Mouse (Mus musculus) urinary bladder, adult 18-20 months (tissue): ENCODE data around the gene Ap3s2.

Source experiments
- DNase-seq, 2 experiments: peaks; one replicate each; pipeline ENCODE4 v3.0.0; 2022; ENCODE audit warnings: low spot score in 2 of 2, mixed read lengths in 2 of 2

Gene Ap3s2

DNA sequence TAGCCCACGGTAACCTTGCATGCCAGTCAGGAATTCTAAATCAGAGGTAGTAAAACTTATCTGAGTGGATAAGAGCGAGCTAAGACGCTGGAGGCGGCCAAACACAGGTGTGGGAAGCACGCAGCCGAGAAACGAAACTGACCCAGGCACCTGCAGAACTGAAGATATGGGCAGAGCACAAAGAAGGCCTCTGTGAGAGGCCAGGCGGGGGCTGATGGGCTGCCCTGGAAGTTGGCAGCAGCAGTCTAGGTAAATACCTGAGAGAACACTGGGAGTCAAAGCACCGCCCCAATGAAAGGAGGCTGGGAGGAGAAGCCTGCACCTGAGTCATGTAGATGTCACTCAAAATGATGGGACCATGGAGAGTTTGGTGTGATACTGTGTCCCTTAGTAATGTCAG lies 31.8 kb downstream of the Ap3s2 start:
- DNase-seq: no peak

DNA sequence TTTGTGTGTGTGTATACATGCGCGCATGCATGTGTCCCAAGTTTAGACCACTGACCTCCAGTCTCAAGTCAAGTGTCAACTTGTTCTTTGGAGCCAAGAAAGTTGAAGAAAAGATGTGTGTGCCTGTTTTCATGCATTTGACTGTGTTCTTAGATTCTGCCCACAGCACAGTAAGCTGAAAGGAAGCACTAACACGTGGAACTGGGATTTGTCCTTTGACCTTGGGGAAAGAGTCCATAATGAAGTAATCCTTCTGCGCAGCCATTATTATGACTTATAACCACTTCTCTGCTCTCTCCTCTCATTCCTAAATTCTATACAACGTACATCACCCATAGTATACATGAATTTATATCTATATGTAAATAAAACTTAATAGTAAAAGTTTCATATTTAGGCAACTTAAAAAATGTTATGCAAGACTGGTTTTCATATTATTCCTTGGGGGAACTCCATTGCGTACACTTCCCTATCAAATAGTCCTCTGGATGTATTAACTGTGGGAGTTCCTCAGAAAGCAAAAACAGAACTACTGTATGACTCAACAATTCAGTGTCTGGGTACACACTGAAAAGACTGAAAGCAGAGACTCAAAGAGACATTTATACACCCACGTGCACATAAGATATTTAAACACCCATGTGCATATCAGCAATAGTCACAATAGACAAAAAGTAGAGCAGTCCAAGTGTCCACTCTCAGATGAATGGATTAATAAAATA lies 36.7 kb downstream of the Ap3s2 start:
- DNase-seq: no peak

DNA sequence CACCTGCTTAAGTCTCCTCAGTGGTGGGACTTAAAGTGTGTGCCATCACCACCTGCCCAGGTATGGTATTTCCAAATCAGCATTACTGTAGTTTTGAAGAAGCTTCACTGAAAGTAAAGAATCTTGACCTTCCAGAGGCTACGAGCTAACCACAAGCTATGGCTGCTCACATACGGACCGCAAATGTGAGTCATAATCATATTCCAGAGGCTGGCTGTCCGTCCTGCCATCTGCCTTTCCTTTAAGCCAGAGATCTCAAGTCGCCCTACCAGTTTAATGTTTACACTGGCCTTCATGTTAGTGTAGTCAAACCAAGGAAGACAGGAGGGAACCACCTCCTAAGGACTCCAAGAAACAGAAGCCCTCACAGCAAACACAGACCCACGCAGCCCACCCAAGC lies 38.5 kb downstream of the Ap3s2 start:
- no peak for DNase-seq

DNA sequence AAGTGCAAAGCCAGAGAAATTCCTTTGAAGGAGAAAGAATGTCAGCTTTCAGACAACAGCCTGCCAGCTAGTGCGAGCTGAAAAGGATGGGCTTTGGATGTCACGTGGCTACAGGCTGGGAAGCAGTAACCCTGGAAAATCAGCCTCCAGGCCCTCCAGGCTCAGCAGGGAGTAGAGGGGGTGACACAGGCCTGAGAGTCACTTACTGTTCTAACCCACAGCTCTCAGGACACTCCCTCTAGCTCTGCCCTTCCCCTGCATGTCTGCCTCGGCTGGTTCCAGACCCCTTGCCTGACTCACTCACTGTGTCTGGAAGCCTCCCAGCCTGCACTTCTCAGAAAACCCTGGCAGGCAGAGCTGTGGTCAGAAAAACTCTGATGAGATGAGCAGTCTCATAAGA lies 39.5 kb downstream of the Ap3s2 start:
- DNase-seq: peak in 1 of 2 experiments; percentile 57

DNA sequence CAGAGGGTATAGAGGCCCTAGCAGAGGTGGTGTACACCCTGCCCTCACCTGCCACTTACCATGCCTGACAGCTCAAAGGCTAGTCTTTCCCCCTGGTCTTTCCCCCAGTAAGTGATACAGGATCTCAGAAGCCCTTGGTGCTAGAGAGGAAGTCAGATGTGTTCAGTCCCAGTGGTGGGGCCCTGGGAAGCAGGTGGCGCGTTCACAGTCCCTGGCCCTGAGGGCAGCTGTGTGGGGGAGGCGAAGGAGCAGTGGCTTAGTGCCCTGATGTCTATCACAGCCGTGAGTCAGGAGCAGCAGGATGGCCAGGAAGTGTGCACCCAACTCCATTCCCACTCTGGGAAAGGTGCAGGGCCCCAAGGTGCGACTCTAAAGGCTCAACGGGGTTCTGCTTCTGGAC lies 40.4 kb downstream of the Ap3s2 start:
- no peak for DNase-seq

DNA sequence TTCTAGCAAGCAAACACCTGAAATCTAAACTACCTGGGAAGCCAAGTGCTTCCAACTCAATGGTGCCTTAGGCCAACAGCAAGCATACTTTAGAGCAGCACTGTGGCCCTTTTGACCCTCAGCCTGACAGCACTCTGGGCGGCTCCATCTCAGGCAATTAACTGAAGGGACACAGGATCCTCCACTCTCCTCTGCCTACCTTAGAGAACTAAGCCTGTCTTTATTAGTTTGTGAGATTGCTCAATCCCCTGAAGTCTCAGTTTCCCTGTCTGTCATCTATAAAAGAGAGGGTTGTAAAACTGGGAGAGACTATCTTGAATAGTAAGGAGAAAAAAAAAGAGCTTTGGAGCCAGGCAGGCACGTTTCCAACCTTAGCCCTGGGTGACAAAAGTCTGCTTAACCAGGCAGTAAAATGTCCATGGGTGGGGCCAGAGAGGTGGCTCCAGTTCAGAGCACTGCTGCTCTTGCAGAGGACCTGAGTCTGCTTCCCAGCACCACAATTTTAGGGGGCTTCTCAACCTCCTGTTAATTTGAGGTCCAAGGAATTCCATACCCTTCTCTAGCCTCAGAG lies 41.9 kb downstream of the Ap3s2 start:
- no peak for DNase-seq

DNA sequence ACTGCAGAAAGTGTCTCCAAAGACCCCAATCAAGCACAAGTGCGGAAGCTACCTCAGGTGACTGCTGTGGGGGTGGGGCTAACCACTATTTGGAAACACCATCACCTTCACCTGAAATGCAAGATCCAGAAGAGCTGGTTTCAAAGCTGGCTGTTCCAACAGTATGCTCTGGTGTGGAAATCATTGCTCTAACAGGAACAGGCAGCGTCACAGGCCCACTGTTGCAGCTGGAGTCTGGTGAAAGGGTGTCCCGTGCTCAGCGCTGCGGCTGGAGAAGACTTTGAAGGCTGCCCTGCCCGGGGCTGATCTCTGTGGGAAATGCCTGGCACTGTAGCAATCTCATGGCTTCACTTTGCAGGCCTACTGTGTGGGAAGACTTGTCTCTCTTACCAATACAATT lies 47.0 kb downstream of the Ap3s2 start:
- no peak for DNase-seq

DNA sequence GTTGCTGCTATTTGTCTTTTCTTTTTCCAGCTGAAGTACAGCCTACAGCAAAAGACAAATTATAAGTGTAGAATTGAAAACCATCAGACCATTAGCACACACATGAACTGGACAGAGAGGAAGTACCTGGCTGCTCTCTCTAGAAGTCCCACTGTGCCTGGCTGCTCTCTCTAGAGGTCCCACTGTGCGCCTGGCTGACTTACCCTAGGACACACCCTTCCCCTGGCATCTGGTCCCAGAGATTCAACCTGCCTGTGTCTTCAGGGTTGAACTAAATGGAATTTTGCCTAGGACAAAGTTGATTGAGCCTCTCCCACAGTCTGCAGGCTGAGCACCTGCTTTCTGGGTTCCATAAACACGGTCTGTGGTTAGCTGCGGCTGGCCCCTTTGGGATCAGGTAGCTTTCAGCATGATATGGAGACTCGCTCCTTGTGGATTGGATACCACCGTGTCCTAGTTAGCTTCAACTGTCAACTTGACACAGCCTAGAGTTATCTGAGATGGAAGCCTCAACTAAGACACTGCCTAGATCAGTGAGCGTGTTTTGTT lies 48.6 kb downstream of the Ap3s2 start:
- DNase-seq: no peak

DNA sequence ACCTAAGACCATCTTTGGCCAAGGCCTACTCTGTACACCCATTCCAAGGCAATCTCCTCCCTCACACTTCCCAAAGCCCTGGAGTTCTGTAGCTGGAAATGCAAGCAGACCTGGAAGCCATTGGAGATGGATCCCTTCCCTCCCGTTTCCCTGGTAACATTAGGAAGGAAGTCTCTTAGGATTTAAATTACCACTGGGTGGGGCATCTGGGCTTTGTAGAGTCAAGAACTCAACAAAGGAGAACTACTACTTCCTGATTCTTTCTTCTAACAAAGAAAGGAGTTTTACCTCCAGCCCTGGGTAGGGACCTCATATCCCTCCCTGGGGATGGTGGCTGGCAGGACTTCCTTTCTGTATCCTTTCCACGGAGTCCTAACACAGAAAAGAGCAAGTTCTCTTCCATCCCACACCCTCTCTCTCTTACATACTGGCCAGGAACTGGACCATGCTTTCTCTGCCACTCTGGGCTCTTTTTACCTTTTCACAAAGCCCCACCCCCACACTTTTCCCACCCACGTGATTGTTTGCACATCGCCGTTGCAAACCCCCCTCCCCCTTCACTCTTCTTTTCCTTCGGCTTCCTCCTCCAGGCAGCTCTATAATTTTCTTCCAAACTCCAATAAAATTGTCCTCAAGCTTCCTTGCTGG lies 51.3 kb downstream of the Ap3s2 start:
- no peak for DNase-seq

DNA sequence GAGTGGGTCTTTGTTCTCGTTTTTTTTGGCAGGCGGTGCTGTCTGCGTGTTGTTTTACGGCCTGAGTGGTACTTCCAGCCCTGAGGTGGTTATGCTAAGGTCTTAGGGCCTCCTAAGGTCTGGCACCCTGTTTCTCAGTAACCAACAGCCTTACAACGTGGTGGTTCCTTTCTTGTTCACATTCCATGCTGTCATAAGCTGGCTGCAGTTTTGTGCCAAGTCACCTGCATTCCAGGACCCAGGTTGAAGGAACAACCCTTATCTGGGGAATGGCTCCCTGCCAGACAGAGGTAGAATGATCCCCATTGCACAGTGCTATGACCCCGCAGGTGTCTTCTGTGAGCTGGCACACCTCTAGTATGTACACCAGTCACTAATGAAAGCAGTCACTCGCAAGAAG lies 52.0 kb downstream of the Ap3s2 start:
- DNase-seq: no peak

DNA sequence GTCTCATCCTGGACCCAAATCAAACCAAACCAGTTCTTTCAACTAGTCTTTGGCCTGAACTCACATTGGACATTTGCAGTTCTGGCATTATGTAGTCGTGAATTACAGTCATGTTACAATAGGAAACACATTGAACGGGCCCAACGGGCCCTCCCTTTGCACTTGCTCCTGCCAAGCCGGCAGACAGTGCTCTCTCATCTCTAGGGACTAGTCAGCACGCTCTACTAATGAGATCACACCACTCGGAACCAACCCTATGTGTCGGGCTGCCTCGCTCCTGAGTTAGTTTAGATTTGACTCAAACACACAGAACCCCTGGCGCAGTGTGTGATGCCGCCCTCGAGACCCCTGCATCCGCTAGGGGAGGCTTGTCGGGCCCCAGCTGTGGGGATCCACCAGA lies 52.6 kb downstream of the Ap3s2 start:
- no peak for DNase-seq

DNA sequence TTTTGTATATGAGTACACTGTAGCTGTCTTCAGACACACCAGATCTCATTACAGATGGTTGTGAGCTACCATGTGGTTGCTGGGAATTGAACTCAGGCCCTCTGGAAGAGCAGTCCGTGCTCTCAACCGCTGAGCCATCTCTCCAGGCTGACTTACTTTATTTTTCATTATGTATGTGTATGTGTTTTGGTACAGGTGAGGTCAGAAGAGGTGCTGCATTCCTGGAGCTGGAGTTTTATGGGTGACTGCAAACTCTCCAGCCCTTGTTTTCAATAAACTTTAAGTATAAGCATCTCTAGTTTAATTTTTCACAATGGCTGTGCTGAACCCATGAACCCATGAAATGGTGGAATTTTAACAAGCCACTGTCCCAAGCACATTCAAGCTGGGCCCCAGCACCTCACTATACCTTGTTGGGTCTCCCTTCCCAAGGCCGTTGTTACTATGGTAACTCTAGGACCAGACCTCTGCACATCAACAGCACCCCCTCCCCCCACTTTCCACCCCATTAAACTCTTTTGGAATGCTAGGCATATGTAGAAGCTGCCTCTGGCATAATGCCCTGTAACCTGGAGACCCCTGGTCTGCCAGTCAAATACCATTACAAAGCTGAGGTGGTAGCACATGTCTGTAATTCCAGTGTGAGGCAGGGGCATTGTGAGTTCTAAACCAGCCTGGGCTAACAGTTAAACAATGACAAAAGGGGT lies 54.0 kb downstream of the Ap3s2 start:
- no peak for DNase-seq

DNA sequence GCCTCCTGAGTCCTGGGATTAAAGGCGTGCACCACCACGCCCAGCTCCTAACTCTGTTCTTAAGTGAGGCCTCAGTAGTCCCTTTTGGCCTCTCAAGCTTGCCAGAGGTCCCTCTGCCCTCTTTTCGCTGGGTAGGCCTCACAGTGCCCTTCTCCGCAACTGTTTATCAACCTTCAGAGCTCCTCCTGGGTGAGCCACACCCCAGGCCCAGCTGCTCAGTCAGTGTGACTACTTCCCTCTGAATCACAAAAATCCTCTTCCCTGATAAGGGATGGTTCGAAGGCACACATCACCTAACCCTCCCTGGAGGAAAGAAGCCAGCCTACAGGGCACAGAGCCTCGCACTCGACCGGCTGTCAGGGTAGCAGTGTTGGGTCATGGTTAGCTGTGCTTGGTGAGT lies 58.7 kb downstream of the Ap3s2 start:
- DNase-seq: no peak

DNA sequence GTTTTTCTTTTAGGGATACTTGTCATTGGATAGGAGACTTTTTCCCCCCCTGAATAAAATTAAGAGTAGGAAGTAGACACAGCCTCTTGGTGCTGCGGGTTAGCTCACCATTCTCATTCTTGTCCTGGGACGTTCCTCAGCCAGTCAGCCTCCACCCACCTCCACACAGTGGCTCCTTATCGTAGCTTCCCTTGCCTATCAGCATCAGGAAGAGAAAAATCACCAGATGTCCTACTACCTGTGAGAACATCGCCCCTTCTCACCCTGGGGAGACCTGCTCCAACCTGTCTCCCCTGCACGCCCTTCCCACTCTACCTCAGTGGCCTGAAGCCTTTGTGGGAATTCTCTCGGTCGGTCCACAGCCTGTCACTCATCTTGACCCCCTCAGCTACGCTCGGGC lies 59.6 kb downstream of the Ap3s2 start, which contains the start of gene Anpep:
Anpep (minus strand) TSS at position 249 of the 400 bp plus-strand sequence.
- DNase-seq: no peak

DNA sequence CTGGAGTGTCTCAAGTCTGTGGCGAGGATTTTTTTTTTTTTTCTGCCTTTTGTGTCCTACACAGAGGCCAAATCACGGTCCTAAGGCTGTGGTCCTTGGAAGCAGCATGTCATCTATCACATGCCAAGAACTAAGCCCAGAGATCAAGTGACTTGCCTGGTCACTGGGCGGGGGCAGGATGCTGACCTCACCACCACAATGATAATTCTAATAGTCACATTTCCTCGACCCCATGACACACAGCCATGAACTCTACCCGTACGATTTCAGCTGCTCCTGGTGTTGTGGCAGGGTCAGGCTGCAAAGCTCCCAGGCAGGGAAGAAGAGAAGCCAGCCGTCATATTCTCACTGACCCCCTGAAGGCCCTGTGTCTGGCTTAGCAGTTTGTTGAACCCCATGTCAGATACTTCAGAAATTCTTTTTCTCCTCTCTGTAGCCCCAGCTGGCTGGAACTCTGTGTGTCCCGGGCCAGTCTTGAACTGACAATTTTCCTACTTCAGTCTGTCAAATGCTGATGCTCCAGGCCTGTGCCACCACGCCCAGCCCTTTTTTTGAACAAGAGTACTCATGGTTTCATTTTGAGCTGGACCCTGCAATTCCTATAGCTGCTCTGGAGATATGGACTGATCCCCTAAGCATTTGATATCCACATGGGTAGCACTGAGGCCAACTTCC lies 61.4 kb downstream of the Ap3s2 start:
- no peak for DNase-seq

DNA sequence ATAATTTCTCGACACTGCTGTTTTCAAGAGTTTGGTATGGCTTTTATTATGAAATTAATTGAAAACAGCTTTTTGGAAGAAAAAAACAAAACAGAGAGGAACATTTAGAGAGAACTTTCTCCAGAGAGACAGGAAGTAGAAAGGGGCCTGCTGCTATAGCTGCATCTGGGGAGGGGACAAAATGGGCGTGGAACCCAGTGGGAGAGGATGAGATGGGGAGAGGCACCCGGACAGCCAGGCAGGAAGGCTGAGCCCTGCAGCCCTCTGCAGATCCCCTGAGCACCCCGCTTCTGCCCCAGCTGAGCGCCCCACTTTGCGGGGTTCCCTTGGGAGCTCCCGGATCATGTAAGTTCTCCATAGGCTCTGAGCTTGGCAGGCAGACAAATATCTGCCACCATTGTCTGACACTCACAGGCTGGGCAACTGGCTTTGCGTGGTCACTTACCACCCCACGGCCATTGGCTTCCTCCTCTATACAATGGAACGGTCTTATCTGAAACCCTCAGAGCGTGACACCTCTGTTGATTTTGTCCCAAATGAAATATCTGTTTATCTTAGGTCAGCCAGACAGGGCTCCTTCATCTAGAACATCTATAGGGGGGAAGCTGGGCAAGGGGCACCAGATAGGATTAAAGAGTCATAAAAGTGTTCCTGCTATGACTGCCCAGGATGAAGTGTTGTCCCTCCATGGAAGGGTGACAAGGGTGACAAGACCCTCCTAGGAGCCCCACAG lies 62.1 kb downstream of the Ap3s2 start:
- no peak for DNase-seq

DNA sequence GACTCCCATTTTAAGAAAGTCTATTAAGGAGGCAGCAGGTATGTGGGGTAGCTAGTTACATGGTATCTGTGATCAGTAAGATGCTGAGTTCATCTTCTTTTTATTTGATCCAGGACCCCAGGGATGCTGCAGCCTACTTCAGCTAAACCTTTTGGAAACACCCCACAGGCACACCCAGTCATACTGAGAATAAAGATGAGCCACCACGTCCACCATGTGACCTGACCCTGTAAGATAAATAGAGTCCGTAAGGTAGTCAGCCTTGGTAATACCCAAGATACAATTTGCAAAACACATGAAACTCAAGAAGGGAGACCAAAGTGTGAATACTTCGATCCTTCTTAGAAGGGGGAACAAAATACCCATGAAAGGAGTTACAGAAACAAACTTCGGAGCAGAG lies 64.1 kb downstream of the Ap3s2 start:
- no peak for DNase-seq

DNA sequence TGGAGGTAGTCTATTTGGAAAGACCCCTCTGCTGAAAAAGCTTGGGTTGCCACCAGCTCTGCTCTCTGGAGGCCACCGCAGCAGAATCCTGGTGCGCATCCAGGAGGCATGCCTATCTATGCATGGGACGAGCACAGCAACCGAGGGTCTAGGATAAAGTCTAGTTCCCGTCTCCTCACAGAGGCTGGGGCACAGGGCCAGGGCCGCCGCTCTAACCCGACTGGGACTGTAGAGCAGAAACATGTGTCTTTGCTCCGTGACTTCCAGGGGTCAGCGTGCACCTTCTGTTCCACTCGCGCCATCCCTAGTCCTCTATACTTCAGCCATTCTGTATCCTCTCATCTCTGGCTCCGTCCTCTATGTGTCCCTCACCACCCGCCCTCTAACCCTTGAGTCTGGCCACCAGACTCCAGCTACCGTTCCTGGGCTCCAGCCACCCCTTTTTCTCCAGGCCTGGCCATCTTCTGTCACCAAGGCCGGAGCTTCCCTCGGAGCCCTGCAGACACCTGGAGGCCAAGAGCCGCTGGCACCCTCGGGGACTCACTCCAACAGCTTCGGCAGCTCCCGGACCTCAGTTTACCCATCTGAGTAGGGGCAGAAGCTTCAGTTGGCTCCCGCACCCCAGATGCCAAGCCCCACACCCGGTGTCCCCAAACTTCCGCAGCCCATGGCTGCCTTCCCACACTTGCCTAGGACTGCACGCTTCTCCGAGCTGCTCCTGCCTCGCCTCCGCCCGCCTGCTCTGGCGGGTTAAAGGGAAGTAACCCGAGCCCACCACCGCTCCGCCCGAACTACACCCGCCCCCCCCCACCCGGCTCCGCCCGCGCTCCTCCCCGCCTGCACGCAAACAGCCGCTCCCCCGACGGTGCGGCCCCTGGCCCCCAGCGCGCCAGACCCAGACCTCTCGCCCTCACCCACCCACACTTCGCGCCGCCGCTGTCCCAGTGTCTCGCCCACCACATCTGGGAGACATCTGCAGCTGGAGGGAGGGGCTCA lies 72.7 kb downstream of the Ap3s2 start:
- DNase-seq: no peak

DNA sequence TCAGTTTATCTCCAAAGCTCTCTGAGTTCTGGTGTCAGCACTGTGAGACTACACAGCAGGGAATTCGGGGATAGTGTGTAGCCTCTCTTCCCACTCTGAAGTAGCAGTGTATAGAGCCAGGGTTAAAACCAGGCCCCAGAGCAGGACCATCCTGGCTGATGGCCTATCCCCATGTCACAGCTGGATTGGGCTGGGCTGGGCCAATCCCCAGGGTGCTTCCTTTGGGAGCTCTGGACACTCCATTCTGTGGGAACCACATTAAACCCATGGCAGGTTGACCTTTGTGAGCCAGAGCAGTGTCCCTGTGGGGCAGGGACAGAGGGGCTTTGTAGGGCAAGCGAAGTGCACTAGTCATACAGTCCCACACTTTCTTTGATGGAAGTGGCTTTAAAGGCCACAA lies 74.1 kb downstream of the Ap3s2 start:
- no peak for DNase-seq
